Mouse (Mus musculus): ENCODE results near the gene Pmfbp1. TPM values are rescaled to one million over a fixed set of nuclear protein-coding genes. Genes with fewer than 3 reads are reported as not detected.

The Pmfbp1 gene
- total and polyA plus RNA-seq, 2 experiments: not detected

- 84% methylated on average over 11 of the region's 11 CpGs for WGBS
These were observed 25.7 kb upstream of the Pmfbp1 start for GRCm38 (mm10) chr8:109468112-109468511.

GRCm38 (mm10) chr8:109471876-109472275, 22.0 kb upstream of the Pmfbp1 start:
- H3K27me3 ChIP-seq (ENCODE audit: control insufficient read depth, insufficient read depth, low read length): no peaks in the 10 kb centered on the region
- DNase-seq (ENCODE audit: extremely low read depth, low read depth, low spot score): no peak
- TF ChIP-seq POLR2A (IDR thresholded peaks at IDR 0.05; ENCODE audit: extremely low read depth, insufficient read depth, low read length): no peak
- no peak for TF ChIP-seq CTCF (IDR thresholded peaks at IDR 0.05; ENCODE audit: low read depth, low read length)
- H3K9ac ChIP-seq (ENCODE audit: low read depth, low read length): no peak overlapping the region
- H3K27ac ChIP-seq (replicated peaks; ENCODE audit: insufficient read depth, low read depth, low read length): no peak overlapping the region
- WGBS: 83% methylated on average over 6 of the region's 6 CpGs
- no peak overlapping the region for H3K4me3 ChIP-seq (ENCODE audit: insufficient read depth, low read depth, low read length)
- no peaks in the 10 kb centered on the region for H3K4me1 ChIP-seq (ENCODE audit: control insufficient read depth, insufficient read depth, low read length)
- no peaks in the 10 kb centered on the region for H3K79me2 ChIP-seq (ENCODE audit: control insufficient read depth, insufficient read depth, low read length)
- no peaks in the 10 kb centered on the region for H3K36me3 ChIP-seq (ENCODE audit: control insufficient read depth, insufficient read depth, low read length)

More at GRCm38 (mm10) chr8:109468112-109468511, 25.7 kb upstream of the Pmfbp1 start:
- Histone ChIP-seq H3K27me3 (ENCODE audit: control insufficient read depth, insufficient read depth, low read length) (no peaks in the 10 kb centered on the region), H3K4me3 (ENCODE audit: insufficient read depth, low read depth, low read length) (no peak overlapping the region), H3K79me2 (ENCODE audit: control insufficient read depth, insufficient read depth, low read length) (no peaks in the 10 kb centered on the region), H3K36me3 (ENCODE audit: control insufficient read depth, insufficient read depth, low read length) (no peaks in the 10 kb centered on the region), H3K9ac (ENCODE audit: low read depth, low read length) (no peak overlapping the region), H3K27ac (replicated peaks; ENCODE audit: insufficient read depth, low read depth, low read length) (no peak overlapping the region), H3K4me1 (ENCODE audit: control insufficient read depth, insufficient read depth, low read length) (no peaks in the 10 kb centered on the region)
- no peak for DNase-seq (ENCODE audit: extremely low read depth, low read depth, low spot score)
- TF ChIP-seq CTCF (IDR thresholded peaks at IDR 0.05; ENCODE audit: low read depth, low read length): no peak
- TF ChIP-seq POLR2A (IDR thresholded peaks at IDR 0.05; ENCODE audit: extremely low read depth, insufficient read depth, low read length): no peak

GRCm38 (mm10) chr8:109472400-109472799, 21.4 kb upstream of the Pmfbp1 start:
- Histone ChIP-seq H3K27me3 (ENCODE audit: control insufficient read depth, insufficient read depth, low read length) (no peaks in the 10 kb centered on the region), H3K4me1 (ENCODE audit: control insufficient read depth, insufficient read depth, low read length) (no peaks in the 10 kb centered on the region), H3K36me3 (ENCODE audit: control insufficient read depth, insufficient read depth, low read length) (no peaks in the 10 kb centered on the region), H3K4me3 (ENCODE audit: insufficient read depth, low read depth, low read length) (no peak overlapping the region), H3K9ac (ENCODE audit: low read depth, low read length) (no peak overlapping the region), H3K79me2 (ENCODE audit: control insufficient read depth, insufficient read depth, low read length) (no peaks in the 10 kb centered on the region), H3K27ac (replicated peaks; ENCODE audit: insufficient read depth, low read depth, low read length) (no peak overlapping the region)
- DNase-seq (ENCODE audit: extremely low read depth, low read depth, low spot score): no peak
- 84% methylated on average over 8 of the region's 8 CpGs for WGBS
- no peak for TF ChIP-seq CTCF (IDR thresholded peaks at IDR 0.05; ENCODE audit: low read depth, low read length)
- no peak for TF ChIP-seq POLR2A (IDR thresholded peaks at IDR 0.05; ENCODE audit: extremely low read depth, insufficient read depth, low read length)

GRCm38 (mm10) chr8:109474442-109475121, 19.2 kb upstream of the Pmfbp1 start:
- H3K36me3 ChIP-seq (ENCODE audit: control insufficient read depth, insufficient read depth, low read length): no peaks in the 10 kb centered on the region
- H3K4me1 ChIP-seq (ENCODE audit: control insufficient read depth, insufficient read depth, low read length): no peaks in the 10 kb centered on the region
- no peak overlapping the region for H3K27ac ChIP-seq (replicated peaks; ENCODE audit: insufficient read depth, low read depth, low read length)
- DNase-seq (ENCODE audit: extremely low read depth, low read depth, low spot score): no peak
- no peaks in the 10 kb centered on the region for H3K79me2 ChIP-seq (ENCODE audit: control insufficient read depth, insufficient read depth, low read length)
- TF ChIP-seq CTCF (IDR thresholded peaks at IDR 0.05; ENCODE audit: low read depth, low read length): no peak
- no peak for TF ChIP-seq POLR2A (IDR thresholded peaks at IDR 0.05; ENCODE audit: extremely low read depth, insufficient read depth, low read length)
- H3K27me3 ChIP-seq (ENCODE audit: control insufficient read depth, insufficient read depth, low read length): no peaks in the 10 kb centered on the region
- 76% methylated on average over 14 of the region's 14 CpGs for WGBS
- H3K9ac ChIP-seq (ENCODE audit: low read depth, low read length): no peak overlapping the region
- no peak overlapping the region for H3K4me3 ChIP-seq (ENCODE audit: insufficient read depth, low read depth, low read length)

GRCm38 (mm10) chr8:109475436-109475835, 18.4 kb upstream of the Pmfbp1 start:
- H3K27ac ChIP-seq (replicated peaks; ENCODE audit: insufficient read depth, low read depth, low read length): no peak overlapping the region
- no peaks in the 10 kb centered on the region for H3K4me1 ChIP-seq (ENCODE audit: control insufficient read depth, insufficient read depth, low read length)
- TF ChIP-seq CTCF (IDR thresholded peaks at IDR 0.05; ENCODE audit: low read depth, low read length) (no peak), POLR2A (IDR thresholded peaks at IDR 0.05; ENCODE audit: extremely low read depth, insufficient read depth, low read length) (no peak)
- no peak overlapping the region for H3K4me3 ChIP-seq (ENCODE audit: insufficient read depth, low read depth, low read length)
- no peak overlapping the region for H3K9ac ChIP-seq (ENCODE audit: low read depth, low read length)
- no peak for DNase-seq (ENCODE audit: extremely low read depth, low read depth, low spot score)
- no peaks in the 10 kb centered on the region for H3K36me3 ChIP-seq (ENCODE audit: control insufficient read depth, insufficient read depth, low read length)
- 81% methylated on average over 4 of the region's 4 CpGs for WGBS
- H3K79me2 ChIP-seq (ENCODE audit: control insufficient read depth, insufficient read depth, low read length): no peaks in the 10 kb centered on the region
- H3K27me3 ChIP-seq (ENCODE audit: control insufficient read depth, insufficient read depth, low read length): no peaks in the 10 kb centered on the region

- Histone ChIP-seq H3K27me3 (ENCODE audit: control insufficient read depth, insufficient read depth, low read length) (no peaks in the 10 kb centered on the region), H3K4me3 (ENCODE audit: insufficient read depth, low read depth, low read length) (no peak overlapping the region), H3K9ac (ENCODE audit: low read depth, low read length) (no peak overlapping the region), H3K36me3 (ENCODE audit: control insufficient read depth, insufficient read depth, low read length) (no peaks in the 10 kb centered on the region), H3K4me1 (ENCODE audit: control insufficient read depth, insufficient read depth, low read length) (no peaks in the 10 kb centered on the region), H3K79me2 (ENCODE audit: control insufficient read depth, insufficient read depth, low read length) (no peaks in the 10 kb centered on the region), H3K27ac (replicated peaks; ENCODE audit: insufficient read depth, low read depth, low read length) (no peak overlapping the region)
- 73% methylated on average over 6 of the region's 6 CpGs for WGBS
- no peak for TF ChIP-seq CTCF (IDR thresholded peaks at IDR 0.05; ENCODE audit: low read depth, low read length)
- TF ChIP-seq POLR2A (IDR thresholded peaks at IDR 0.05; ENCODE audit: extremely low read depth, insufficient read depth, low read length): no peak
- DNase-seq (ENCODE audit: extremely low read depth, low read depth, low spot score): no peak
These were observed 15.2 kb upstream of the Pmfbp1 start for GRCm38 (mm10) chr8:109478586-109478985.

Measured in liver, adult 2 months (tissue).